Mouse (Mus musculus): ENCODE measurements around the gene Mapkapk3. TPM values are rescaled to one million over a fixed set of nuclear protein-coding genes. Genes with fewer than 3 reads are reported as not detected.

Gene Mapkapk3
- polyA plus RNA-seq, 1 experiment from 2014 or later = 3.9 TPM

DNA sequence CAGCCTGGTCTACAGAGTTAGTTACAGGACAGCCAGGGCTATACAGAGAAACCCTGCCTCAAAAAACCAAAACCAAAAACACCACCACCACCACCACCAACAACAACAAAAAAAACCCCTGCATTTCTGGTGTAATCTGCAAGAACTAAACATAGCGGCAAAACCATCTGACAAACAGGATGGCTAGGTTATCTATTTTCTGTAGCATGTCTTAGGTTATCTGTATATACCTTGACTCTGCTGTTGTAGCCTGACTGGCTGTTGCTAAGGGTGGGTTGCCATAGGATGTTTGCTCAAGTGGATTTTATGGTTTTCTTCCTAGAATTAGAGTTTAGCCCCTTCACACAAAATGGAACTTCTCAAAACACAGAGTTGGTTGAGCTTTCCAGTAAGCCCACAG, 19.9 kb downstream of the Mapkapk3 start:
- no peaks in the 10 kb centered on the region for H3K36me3 ChIP-seq
- no peak for ATAC-seq (ENCODE audit: low FRiP score)
- no peaks in the 10 kb centered on the region for H3K4me1 ChIP-seq
- H3K27me3 ChIP-seq = no peaks in the 10 kb centered on the region
- no peaks in the 10 kb centered on the region for H3K9me3 ChIP-seq (replicated peaks)
- no peak overlapping the region for H3K4me3 ChIP-seq
- WGBS = 100% methylated on average over 1 of the region's 1 CpGs
- no peak overlapping the region for H3K9ac ChIP-seq
- H3K27ac ChIP-seq = no peak overlapping the region
- no peak overlapping the region for H3K4me2 ChIP-seq (replicated peaks)

GRCm38 (mm10) chr9:107267721-107268402, 21.8 kb downstream of the Mapkapk3 start:
- Histone ChIP-seq H3K4me3 (no peak overlapping the region), H3K4me2 (replicated peaks) (no peak overlapping the region), H3K27me3 (no peaks in the 10 kb centered on the region), H3K27ac (no peak overlapping the region), H3K9ac (no peak overlapping the region), H3K9me3 (replicated peaks) (no peaks in the 10 kb centered on the region), H3K36me3 (no peaks in the 10 kb centered on the region), H3K4me1 (no peaks in the 10 kb centered on the region)
- no peak for ATAC-seq (ENCODE audit: low FRiP score)
- 59% methylated on average over 4 of the region's 4 CpGs for WGBS

- no peak overlapping the region for H3K9ac ChIP-seq
- no peaks in the 10 kb centered on the region for H3K9me3 ChIP-seq (replicated peaks)
- no peak for ATAC-seq (ENCODE audit: low FRiP score)
- H3K36me3 ChIP-seq = no peaks in the 10 kb centered on the region
- no peak overlapping the region for H3K4me2 ChIP-seq (replicated peaks)
- H3K4me3 ChIP-seq = no peak overlapping the region
- no peaks in the 10 kb centered on the region for H3K27me3 ChIP-seq
- H3K27ac ChIP-seq = no peak overlapping the region
- no peaks in the 10 kb centered on the region for H3K4me1 ChIP-seq
- 79% methylated on average over 1 of the region's 1 CpGs for WGBS
Measured at GRCm38 (mm10) chr9:107267028-107267427, 22.6 kb downstream of the Mapkapk3 start.

GRCm38 (mm10) chr9:107264731-107265130, 24.9 kb downstream of the Mapkapk3 start:
- no peak overlapping the region for H3K9ac ChIP-seq
- H3K4me3 ChIP-seq = no peak overlapping the region
- no peaks in the 10 kb centered on the region for H3K9me3 ChIP-seq (replicated peaks)
- H3K27ac ChIP-seq = no peak overlapping the region
- H3K36me3 ChIP-seq = no peaks in the 10 kb centered on the region
- H3K27me3 ChIP-seq = no peaks in the 10 kb centered on the region
- H3K4me1 ChIP-seq = no peaks in the 10 kb centered on the region
- no peak for ATAC-seq (ENCODE audit: low FRiP score)
- 69% methylated on average over 3 of the region's 3 CpGs for WGBS
- no peak overlapping the region for H3K4me2 ChIP-seq (replicated peaks)

DNA sequence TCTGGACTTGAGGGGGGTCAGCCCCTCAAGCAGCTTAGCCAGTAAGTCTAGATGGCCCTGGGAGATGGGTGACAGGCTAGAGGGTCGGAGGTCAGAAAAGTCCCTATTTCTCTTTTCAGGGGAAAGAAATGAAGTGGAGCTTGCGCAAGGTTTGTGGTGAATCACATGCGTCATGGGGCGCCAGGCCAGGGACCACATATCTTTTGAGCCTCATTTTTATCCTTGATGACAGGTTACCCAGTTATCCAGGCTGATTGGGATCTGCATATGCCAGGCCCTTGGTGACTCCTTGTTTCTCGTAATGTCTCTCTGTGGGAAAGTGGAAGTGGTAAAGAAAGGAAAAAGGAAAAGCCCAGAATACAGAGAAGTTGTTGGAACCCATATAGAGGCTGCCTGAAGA, 25.8 kb downstream of the Mapkapk3 start:
- no peak overlapping the region for H3K9ac ChIP-seq
- WGBS = 90% methylated on average over 5 of the region's 5 CpGs
- ATAC-seq (ENCODE audit: low FRiP score) = no peak
- H3K9me3 ChIP-seq (replicated peaks) = no peaks in the 10 kb centered on the region
- H3K27me3 ChIP-seq = no peaks in the 10 kb centered on the region
- no peak overlapping the region for H3K4me3 ChIP-seq
- H3K4me2 ChIP-seq (replicated peaks) = no peak overlapping the region
- no peak overlapping the region for H3K27ac ChIP-seq
- H3K4me1 ChIP-seq = no peaks in the 10 kb centered on the region
- H3K36me3 ChIP-seq = no peaks in the 10 kb centered on the region

GRCm38 (mm10) chr9:107262375-107262774, 27.3 kb downstream of the Mapkapk3 start:
- Histone ChIP-seq H3K9me3 (replicated peaks) (no peaks in the 10 kb centered on the region), H3K27me3 (no peaks in the 10 kb centered on the region), H3K4me3 (no peak overlapping the region), H3K9ac (no peak overlapping the region), H3K4me1 (no peaks in the 10 kb centered on the region), H3K27ac (no peak overlapping the region), H3K36me3 (no peaks in the 10 kb centered on the region), H3K4me2 (replicated peaks) (no peak overlapping the region)
- ATAC-seq (ENCODE audit: low FRiP score) = no peak
- 79% methylated on average over 7 of the region's 7 CpGs for WGBS

- Histone ChIP-seq H3K27me3 (no peaks in the 10 kb centered on the region), H3K9ac (no peak overlapping the region), H3K36me3 (no peaks in the 10 kb centered on the region), H3K9me3 (replicated peaks) (no peaks in the 10 kb centered on the region), H3K4me1 (no peaks in the 10 kb centered on the region), H3K27ac (no peak overlapping the region), H3K4me3 (no peak overlapping the region), H3K4me2 (replicated peaks) (no peak overlapping the region)
- no peak for ATAC-seq (ENCODE audit: low FRiP score)
- WGBS = 79% methylated on average over 6 of the region's 6 CpGs
Measured at GRCm38 (mm10) chr9:107261792-107262191, 27.9 kb downstream of the Mapkapk3 start.

DNA sequence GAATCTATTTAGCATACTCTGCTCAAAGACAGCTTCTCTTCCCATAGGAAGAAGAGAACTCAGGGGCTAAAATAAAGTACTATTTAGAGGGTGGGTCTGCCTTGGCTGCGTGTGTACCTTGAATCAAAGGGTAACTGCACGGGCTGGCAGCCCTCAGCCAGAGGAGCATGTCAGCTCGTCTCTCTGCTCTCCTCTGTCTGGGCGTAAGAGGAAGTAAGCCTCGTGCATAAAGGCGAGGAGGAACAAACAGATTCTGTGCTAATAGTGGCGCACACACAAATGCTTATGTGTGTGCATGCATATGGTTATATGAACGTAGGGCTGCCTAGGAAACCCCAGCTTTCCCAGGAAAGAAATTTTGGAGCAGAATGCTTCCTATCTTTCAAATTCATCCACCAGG, 28.8 kb downstream of the Mapkapk3 start:
- H3K9me3 ChIP-seq (replicated peaks) = no peaks in the 10 kb centered on the region
- no peak overlapping the region for H3K4me3 ChIP-seq
- H3K9ac ChIP-seq = 0 out of 2 replicates have a peak overlapping the region, but pooled peaks have one; percentile 25
- H3K36me3 ChIP-seq = no peaks in the 10 kb centered on the region
- H3K27me3 ChIP-seq = no peaks in the 10 kb centered on the region
- WGBS = 69% methylated on average over 8 of the region's 8 CpGs
- peaks cover 3% of the 10 kb centered on the region for H3K4me1 ChIP-seq
- no peak overlapping the region for H3K27ac ChIP-seq
- ATAC-seq (ENCODE audit: low FRiP score) = no peak
- no peak overlapping the region for H3K4me2 ChIP-seq (replicated peaks)

DNA sequence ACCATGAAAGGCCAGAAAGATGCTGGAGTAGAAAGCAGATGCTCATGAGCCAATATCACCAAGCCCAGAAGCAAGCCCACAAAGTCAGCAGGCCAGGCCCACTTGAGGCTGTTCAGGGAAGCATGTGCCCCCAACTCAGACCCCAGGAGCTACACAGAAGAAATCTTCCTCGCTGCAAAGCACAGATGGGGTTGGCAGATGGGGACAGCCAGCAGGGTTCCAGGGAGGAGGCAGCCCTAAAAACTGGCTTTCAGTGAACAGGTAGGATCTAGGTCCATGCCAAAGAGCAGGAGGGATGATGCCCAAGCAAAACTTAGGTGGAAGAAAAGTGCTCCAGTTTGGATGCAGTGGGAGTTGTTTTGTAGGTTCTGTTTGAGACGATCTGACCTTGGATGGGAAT, 29.2 kb downstream of the Mapkapk3 start:
- Histone ChIP-seq H3K27me3 (no peaks in the 10 kb centered on the region), H3K9ac (no peak overlapping the region), H3K4me1 (peaks cover 7% of the 10 kb centered on the region), H3K36me3 (no peaks in the 10 kb centered on the region), H3K27ac (no peak overlapping the region), H3K4me3 (no peak overlapping the region), H3K4me2 (replicated peaks) (no peak overlapping the region), H3K9me3 (replicated peaks) (no peaks in the 10 kb centered on the region)
- 62% methylated on average over 2 of the region's 2 CpGs for WGBS
- ATAC-seq (ENCODE audit: low FRiP score) = no peak

DNA sequence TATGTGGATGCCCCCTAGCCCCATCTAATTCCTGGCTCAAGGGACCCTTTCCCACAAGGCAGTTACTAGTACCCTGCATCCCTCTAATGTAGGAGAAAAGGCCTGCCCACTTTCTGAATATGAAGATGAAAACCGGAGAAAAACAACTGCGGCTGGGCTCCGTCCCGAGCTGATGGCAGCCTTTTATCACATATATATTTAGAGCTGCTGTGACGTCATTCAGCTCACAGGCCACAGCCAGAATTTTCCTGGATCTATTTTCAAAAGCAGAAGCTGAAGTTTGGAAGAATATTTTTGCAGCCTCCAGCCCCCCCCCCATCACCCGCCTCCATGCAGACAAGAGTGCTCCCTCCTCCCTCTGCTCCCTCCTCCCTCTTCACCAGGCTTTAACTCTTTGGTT, 30.1 kb downstream of the Mapkapk3 start:
- Histone ChIP-seq H3K27ac (no peak overlapping the region), H3K4me1 (peaks cover 11% of the 10 kb centered on the region), H3K4me2 (replicated peaks) (no peak overlapping the region), H3K9me3 (replicated peaks) (no peaks in the 10 kb centered on the region), H3K4me3 (no peak overlapping the region), H3K36me3 (no peaks in the 10 kb centered on the region), H3K27me3 (no peaks in the 10 kb centered on the region), H3K9ac (no peak overlapping the region)
- 74% methylated on average over 6 of the region's 6 CpGs for WGBS
- no peak for ATAC-seq (ENCODE audit: low FRiP score)

DNA sequence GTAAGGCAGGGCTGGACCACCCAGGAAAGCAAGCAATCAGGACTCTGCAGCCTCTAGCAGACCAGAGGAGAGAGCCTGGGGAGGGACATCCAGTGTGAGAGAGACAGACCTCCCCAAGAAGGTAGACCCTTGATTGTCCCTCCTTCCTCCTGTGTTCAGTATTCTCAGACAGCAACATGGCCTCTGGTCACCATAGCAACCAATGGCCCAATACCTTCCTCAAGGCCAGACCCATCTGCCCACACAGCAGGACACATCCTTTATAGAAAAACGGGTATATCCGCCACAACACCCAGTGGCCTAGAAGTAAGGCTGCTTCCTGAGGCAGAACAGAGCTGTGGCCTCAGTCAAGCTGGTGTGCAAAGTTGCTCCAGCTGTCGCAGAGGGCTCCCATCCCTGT, 34.1 kb downstream of the Mapkapk3 start:
- no peak overlapping the region for H3K4me2 ChIP-seq (replicated peaks)
- H3K4me3 ChIP-seq = no peak overlapping the region
- H3K27ac ChIP-seq = no peak overlapping the region; the same call in 1 of the 2 replicates
- WGBS = 31% methylated on average over 3 of the region's 3 CpGs
- H3K9me3 ChIP-seq (replicated peaks) = no peaks in the 10 kb centered on the region
- H3K9ac ChIP-seq = no peak overlapping the region
- ATAC-seq (ENCODE audit: low FRiP score) = peak; percentile 35; the same call in 1 of the 2 replicates
- no peaks in the 10 kb centered on the region for H3K27me3 ChIP-seq
- H3K4me1 ChIP-seq = peaks cover 24% of the 10 kb centered on the region
- H3K36me3 ChIP-seq = no peaks in the 10 kb centered on the region

- WGBS = 91% methylated on average over 3 of the region's 3 CpGs
Measured at GRCm38 (mm10) chr9:107254925-107255324, 34.8 kb downstream of the Mapkapk3 start.

GRCm38 (mm10) chr9:107254476-107254875, 35.2 kb downstream of the Mapkapk3 start:
- Histone ChIP-seq H3K27me3 (no peaks in the 10 kb centered on the region), H3K4me1 (peaks cover 24% of the 10 kb centered on the region), H3K27ac (no peak overlapping the region), H3K9ac (no peak overlapping the region), H3K36me3 (no peaks in the 10 kb centered on the region), H3K4me2 (replicated peaks) (no peak overlapping the region), H3K9me3 (replicated peaks) (no peaks in the 10 kb centered on the region), H3K4me3 (no peak overlapping the region)
- WGBS = 79% methylated on average over 12 of the region's 12 CpGs
- no peak for ATAC-seq (ENCODE audit: low FRiP score)

More at GRCm38 (mm10) chr9:107254925-107255324, 34.8 kb downstream of the Mapkapk3 start:
- no peak overlapping the region for H3K9ac ChIP-seq
- H3K4me1 ChIP-seq = peaks cover 24% of the 10 kb centered on the region
- no peaks in the 10 kb centered on the region for H3K9me3 ChIP-seq (replicated peaks)
- ATAC-seq (ENCODE audit: low FRiP score) = no peak
- no peaks in the 10 kb centered on the region for H3K27me3 ChIP-seq
- H3K4me2 ChIP-seq (replicated peaks) = no peak overlapping the region
- H3K36me3 ChIP-seq = no peaks in the 10 kb centered on the region
- no peak overlapping the region for H3K27ac ChIP-seq
- no peak overlapping the region for H3K4me3 ChIP-seq
